Mouse (Mus musculus): ENCODE data around the gene Bicra. TPM values are rescaled to one million over a fixed set of nuclear protein-coding genes. Genes with fewer than 3 reads are reported as not detected.

The Bicra gene
- polyA plus RNA-seq, 1 experiment from 2014 or later = 8.7 TPM

DNA sequence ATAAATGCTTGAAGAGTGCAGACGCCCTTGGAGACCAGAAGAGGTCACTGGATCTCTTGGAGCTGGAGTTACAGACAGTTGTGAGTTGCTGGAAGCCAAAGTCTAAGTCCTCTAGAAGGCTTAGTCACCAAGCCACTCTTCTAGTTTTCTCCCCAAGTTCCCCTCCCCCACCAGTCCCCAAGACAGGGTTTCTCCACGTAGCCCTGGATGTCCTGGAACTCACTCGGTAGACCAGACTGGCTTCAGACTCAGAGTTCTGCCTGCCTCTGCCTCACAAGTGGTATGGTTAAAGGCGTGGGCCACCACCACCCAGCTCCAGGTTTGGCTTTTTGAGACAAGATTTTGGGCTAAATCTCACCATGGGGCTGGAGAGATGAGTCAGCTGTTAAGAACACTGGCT is 7.2 kb upstream of the Bicra start:
- WGBS (ENCODE audit: missing documents) = 60% methylated on average over 4 of the region's 4 CpGs
- Histone ChIP-seq H3K79me2 (ENCODE audit: inconsistent target) (peaks cover 17% of the 10 kb centered on the region), H3K4me3 (ENCODE audit: inconsistent target) (no peak overlapping the region), H3K36me3 (ENCODE audit: inconsistent target) (no peaks in the 10 kb centered on the region), H3K27ac (peak overlapping the region; percentile 28)

DNA sequence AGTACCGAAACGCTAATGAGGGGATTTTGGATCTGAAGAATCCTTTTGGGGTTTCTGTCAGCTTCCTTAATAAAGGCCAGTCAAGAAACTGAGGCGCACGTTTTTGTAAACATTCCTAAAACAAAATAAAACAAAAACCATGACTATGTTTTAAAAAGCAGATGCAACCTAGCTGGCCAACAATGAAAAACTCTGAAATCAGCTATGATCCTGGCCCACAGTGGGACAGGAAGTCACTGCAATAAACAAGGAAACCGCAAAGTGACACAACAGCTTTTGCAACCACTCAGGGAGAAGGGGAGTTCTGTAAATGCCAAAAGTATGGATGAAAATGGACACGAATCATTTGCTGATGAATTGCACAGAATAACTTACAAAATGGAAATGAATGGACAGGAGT is 5.4 kb upstream of the Bicra start:
- 0% methylated on average over 4 of the region's 6 CpGs for WGBS (ENCODE audit: missing documents)
- Histone ChIP-seq H3K4me3 (ENCODE audit: inconsistent target) (peak overlapping the region; percentile 14; the same call in 1 of the 2 replicates), H3K36me3 (ENCODE audit: inconsistent target) (no peaks in the 10 kb centered on the region), H3K79me2 (ENCODE audit: inconsistent target) (peaks cover 35% of the 10 kb centered on the region), H3K27ac (peak overlapping the region; percentile 95)

DNA sequence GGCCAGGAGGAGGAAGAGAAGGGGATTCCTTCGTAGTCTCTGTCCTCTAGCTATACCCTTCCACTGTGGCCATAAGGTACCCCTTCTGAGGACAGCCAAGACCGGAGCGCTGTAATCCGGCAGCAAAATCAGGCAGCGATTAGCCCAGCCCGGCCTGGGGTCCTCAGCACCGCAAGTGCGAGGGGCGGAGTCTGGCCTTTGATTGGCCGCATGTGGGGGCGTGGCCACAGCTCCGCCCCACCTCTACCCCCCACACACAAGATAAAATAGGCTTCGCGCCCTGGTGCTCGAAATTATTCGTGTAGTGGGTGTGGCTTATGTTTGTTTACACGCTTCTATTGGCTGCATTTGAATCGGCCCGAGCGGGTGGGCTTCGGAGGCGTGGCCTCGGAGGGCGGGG is 5.0 kb upstream of the Bicra start:
- Histone ChIP-seq H3K36me3 (ENCODE audit: inconsistent target) (no peaks in the 10 kb centered on the region), H3K4me3 (ENCODE audit: inconsistent target) (peak overlapping the region; percentile 60), H3K27ac (peak overlapping the region; percentile 95), H3K79me2 (ENCODE audit: inconsistent target) (peaks cover 35% of the 10 kb centered on the region)
- 0% methylated on average over 23 of the region's 24 CpGs for WGBS (ENCODE audit: missing documents)

DNA sequence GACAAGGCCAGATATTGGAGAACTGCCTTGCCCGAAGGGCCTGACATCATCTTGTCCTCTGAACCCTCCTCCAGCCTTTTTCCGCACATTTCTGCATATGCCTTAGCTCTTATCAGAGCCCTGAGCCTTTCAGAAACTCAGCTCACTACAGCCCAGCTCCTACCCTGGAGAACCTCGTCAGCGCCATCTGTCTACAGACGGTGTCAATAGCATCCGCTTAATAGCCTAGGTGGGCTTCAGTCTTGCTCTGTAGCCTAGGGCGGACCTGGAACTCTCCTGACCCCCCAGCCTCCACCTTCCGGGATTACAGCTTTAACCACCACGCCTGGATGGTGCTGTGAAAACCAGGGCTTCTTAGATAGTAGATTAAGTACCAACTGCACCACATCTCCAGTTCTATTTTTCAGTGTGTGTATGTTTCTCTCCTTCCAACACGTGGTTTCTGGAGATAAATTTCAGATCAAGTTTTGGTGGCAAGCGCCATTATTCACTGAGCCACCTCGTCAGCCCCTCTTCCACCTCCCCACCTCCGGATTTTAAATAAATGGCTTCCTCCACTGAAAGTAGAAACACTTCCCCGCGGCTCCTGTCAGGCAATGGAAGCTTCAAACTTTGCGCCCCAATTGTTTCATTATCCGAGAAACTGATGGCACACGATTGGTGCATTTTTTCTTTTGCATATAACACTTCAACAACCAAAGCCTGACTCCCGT is 4.3 kb upstream of the Bicra start:
- peaks cover 41% of the 10 kb centered on the region for H3K79me2 ChIP-seq (ENCODE audit: inconsistent target)
- WGBS (ENCODE audit: missing documents) = under 1% methylated on average over 19 of the region's 19 CpGs
- no peaks in the 10 kb centered on the region for H3K36me3 ChIP-seq (ENCODE audit: inconsistent target)
- peak overlapping the region; percentile 60 for H3K4me3 ChIP-seq (ENCODE audit: inconsistent target)
- peak overlapping the region; percentile 95 for H3K27ac ChIP-seq

DNA sequence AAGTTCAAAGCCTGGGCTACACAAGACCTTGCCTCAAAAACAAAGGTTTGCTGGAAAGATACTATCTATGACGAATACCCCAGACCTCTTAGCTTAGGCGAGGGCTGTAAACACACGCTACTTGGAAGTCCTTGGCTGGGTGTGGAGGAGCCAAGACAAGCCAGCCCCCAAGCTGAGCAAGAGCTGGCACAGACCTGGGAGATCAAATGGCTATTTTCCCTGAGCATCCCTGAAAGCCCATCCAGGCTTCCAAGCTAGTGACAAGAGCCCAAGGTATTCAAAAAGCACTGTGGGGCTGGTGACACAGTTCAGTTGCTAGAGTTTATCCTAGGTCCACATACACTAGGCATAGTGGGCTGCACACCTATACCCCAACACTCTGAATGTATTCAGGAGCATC is 2.9 kb upstream of the Bicra start:
- peak overlapping the region; percentile 95 for H3K27ac ChIP-seq
- H3K79me2 ChIP-seq (ENCODE audit: inconsistent target) = peaks cover 53% of the 10 kb centered on the region
- H3K4me3 ChIP-seq (ENCODE audit: inconsistent target) = peak overlapping the region; percentile 100; the same call in 1 of the 2 replicates

DNA sequence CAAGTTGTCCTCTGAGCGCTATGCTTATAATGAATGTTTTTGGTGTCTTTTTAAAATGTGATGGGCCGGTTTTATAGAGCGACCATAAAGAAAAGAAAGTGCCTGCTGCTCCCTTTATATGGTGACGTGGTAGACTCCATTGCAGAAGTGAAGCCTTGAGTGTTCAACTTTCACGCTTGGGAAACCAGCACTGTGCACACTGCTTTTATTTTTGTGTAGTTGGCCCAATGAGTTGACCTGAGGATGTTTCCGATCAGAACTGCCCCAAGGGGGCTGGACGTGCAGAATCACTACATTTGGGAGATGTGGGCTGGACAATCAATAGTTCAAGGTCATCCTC is 1.8 kb upstream of the Bicra start:
- Histone ChIP-seq H3K4me3 (ENCODE audit: inconsistent target) (peak overlapping the region; percentile 100), H3K36me3 (ENCODE audit: inconsistent target) (no peaks in the 10 kb centered on the region), H3K27ac (peak overlapping the region; percentile 95), H3K79me2 (ENCODE audit: inconsistent target) (peaks cover 64% of the 10 kb centered on the region)
- 31% methylated on average over 7 of the region's 7 CpGs for whole genome bisulfite sequencing (ENCODE audit: missing documents)

More for the DNA sequence above, 2.9 kb upstream of the Bicra start:
- no peaks in the 10 kb centered on the region for H3K36me3 ChIP-seq (ENCODE audit: inconsistent target)
- 93% methylated on average over 3 of the region's 3 CpGs for WGBS (ENCODE audit: missing documents)

DNA sequence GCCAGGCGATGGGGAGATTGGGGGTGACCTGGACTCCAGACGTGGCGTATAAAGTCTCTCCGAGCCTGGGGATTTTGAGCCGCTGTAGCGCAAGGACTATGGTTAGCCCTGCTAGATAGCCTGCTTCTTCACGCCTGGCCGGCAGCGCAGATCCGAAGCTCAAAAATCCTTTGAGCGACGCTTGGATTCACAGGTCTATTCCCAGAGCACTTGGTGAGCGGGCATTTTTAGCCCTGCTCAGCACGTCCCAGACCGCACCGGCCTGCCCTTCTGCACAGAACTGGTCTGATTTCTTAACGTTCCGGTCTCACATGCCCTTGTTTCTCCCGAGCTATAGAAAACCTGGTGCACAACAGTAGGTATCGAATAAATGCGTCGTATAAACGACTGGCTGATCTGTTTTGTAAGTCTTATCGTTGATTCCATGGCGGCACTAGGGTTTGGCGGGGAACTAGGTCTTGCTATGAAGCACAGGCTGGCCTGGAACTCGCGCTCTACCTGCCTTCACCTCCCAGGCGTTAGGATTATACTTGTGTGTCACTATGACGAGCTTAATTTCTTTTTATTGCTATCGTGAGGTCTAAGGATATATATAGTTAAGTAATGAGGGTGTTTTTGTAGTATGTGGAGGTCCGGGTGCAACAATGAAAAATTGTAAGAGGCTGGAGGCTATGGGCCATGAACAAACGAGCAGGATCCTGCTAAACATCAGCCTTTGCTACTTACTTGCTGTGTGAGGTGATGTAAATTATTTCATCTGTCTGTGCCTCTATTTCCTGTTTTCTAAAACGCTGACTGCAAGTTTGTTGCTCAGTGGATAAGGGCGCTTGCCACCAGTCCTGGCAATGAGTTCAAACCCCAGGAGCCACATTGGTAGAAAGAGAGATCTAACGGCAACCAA is 1.2 kb upstream of the Bicra start:
- WGBS (ENCODE audit: missing documents) = 2% methylated on average over 36 of the region's 36 CpGs
- Histone ChIP-seq H3K27ac (peak overlapping the region; percentile 95), H3K4me3 (ENCODE audit: inconsistent target) (peak overlapping the region; percentile 100), H3K36me3 (ENCODE audit: inconsistent target) (no peaks in the 10 kb centered on the region), H3K79me2 (ENCODE audit: inconsistent target) (peaks cover 70% of the 10 kb centered on the region)

DNA sequence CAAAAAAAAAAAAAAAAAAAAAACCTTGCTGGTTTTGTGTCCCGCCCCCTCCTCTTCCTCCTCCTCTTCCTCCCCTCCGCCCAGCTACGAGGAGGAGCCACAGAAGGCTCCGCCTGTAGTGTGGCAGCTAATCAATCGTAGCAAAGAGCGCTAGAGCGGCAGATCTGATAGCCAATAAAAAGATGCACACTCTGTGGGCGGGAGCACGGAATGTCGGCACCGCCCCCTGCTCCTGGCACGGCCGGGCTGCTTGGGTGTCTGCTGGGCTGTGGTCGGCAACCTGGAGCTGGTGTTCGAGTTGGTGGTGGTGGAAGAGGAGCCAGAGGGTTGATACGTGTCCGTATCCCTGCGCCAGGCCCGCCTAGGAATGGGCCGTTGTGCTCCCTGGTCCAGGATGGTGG is 443 bp upstream of the Bicra start:
- Histone ChIP-seq H3K79me2 (ENCODE audit: inconsistent target) (peaks cover 78% of the 10 kb centered on the region), H3K36me3 (ENCODE audit: inconsistent target) (no peaks in the 10 kb centered on the region), H3K4me3 (ENCODE audit: inconsistent target) (peak overlapping the region; percentile 100), H3K27ac (peak overlapping the region; percentile 95)
- 4% methylated on average over 17 of the region's 20 CpGs for whole genome bisulfite sequencing (ENCODE audit: missing documents)

DNA sequence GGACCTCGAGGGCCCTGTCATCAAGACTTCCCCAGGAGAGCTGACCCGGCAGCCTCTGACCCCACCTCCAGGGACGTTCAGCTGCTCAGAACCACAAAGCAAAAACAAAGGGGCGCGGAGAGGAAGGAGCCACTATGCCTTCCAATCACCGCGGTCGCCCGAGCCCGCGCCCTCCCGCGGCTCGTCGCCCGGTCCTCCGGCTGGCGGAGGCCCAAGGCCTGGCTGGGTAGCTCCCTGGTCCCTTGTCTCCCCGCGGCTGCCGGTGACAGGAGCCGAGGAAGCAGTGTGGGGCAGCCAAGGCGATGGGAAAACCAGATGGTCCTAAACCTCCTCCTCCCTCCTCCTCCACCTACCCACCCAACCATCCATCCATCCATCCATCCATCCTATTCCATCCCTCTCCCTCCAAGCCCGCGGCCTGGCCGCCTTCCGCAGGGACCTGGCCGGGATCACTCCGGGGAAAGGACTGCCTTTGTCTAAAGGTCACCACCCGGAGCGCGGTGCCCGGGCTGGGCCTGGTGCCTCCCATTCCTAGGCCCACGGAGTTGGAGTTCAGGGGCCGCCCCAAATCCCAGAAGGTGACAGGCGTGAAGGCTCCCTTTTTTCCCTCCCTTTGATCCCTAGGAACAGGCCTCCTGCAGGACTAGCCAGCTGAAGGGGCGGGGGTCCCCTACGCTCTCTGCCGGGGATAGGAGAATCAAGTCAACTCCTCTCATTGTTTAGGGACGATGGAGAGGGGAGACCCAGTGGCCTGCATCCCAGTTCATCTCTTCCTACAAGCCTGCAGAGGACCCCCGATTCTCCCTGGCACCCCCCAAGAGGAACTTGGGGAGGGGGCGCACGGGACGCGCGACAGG is 1.0 kb downstream of the Bicra start:
- Histone ChIP-seq H3K79me2 (ENCODE audit: inconsistent target) (peaks cover 92% of the 10 kb centered on the region), H3K27ac (peak overlapping the region; percentile 85), H3K36me3 (ENCODE audit: inconsistent target) (no peaks in the 10 kb centered on the region), H3K4me3 (ENCODE audit: inconsistent target) (peak overlapping the region; percentile 80)
- 2% methylated on average over 43 of the region's 46 CpGs for WGBS (ENCODE audit: missing documents)

DNA sequence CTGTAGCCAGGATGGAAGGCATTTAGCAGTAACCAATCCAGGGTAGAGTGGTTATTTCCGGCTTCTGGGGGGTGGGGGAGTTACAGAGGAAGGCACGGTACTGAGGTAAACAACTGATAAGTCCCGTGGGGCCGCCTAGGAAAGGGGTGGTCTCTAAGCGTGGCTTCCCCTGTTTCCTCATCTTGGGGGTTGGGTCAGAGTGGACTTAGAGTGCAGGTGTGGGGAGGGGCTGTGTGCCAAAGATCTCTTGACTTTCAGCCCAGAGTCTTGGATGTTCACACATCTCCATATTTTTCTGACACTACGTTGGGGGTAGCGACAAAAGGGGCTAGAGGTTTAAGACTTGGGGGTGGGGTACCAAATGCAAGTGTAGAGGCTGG is 1.6 kb downstream of the Bicra start:
- WGBS (ENCODE audit: missing documents) = 1% methylated on average over 7 of the region's 7 CpGs
- Histone ChIP-seq H3K79me2 (ENCODE audit: inconsistent target) (peaks cover 92% of the 10 kb centered on the region), H3K4me3 (ENCODE audit: inconsistent target) (peak overlapping the region; percentile 80), H3K36me3 (ENCODE audit: inconsistent target) (no peaks in the 10 kb centered on the region), H3K27ac (peak overlapping the region; percentile 85)

DNA sequence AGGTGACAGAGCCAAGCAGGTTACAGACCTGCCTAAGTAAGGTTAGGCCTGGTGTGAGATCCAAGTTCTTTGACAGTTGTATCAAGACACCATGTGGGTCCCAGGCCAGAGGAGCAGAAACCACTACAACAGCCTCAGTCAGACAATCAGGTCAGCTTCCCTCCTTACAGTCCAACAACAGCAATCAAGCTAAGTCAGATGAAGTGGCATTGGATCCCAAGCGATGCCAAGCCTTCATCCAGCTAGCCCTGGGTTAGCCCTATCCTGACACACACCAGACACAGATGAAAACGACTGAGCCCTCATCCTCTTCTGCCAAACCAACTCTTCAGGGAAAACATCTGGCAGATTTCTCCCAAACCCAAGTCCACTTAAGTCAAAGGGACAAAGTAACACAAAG is 2.2 kb downstream of the Bicra start:
- 59% methylated on average over 2 of the region's 2 CpGs for WGBS (ENCODE audit: missing documents)
- Histone ChIP-seq H3K79me2 (ENCODE audit: inconsistent target) (peaks cover 92% of the 10 kb centered on the region), H3K27ac (peak overlapping the region; percentile 85), H3K4me3 (ENCODE audit: inconsistent target) (peak overlapping the region; percentile 80; the same call in 1 of the 2 replicates), H3K36me3 (ENCODE audit: inconsistent target) (no peaks in the 10 kb centered on the region)

DNA sequence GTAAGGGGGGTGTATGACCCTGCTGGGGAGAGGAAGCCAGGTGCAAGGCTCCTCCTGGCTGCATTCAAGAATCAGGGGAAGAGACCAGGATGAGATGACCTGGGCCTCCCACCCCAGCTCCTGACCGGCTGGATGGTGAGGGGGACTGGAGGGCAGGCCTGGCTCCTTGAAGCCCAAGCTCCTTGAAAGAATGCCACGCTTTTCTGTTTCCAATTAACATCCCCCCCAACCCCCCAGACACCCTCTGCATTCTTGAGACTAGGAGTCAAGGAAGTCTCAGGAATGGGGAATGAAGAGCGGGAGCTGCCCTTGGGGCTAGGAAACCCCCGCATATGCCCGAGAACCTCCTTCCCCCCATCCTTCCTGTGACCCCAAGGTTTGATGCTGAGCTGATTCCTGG is 3.2 kb downstream of the Bicra start:
- no peaks in the 10 kb centered on the region for H3K36me3 ChIP-seq (ENCODE audit: inconsistent target)
- H3K27ac ChIP-seq = peak overlapping the region; percentile 85
- no peak overlapping the region for H3K4me3 ChIP-seq (ENCODE audit: inconsistent target)
- H3K79me2 ChIP-seq (ENCODE audit: inconsistent target) = peaks cover 92% of the 10 kb centered on the region
- 65% methylated on average over 5 of the region's 5 CpGs for WGBS (ENCODE audit: missing documents)

DNA sequence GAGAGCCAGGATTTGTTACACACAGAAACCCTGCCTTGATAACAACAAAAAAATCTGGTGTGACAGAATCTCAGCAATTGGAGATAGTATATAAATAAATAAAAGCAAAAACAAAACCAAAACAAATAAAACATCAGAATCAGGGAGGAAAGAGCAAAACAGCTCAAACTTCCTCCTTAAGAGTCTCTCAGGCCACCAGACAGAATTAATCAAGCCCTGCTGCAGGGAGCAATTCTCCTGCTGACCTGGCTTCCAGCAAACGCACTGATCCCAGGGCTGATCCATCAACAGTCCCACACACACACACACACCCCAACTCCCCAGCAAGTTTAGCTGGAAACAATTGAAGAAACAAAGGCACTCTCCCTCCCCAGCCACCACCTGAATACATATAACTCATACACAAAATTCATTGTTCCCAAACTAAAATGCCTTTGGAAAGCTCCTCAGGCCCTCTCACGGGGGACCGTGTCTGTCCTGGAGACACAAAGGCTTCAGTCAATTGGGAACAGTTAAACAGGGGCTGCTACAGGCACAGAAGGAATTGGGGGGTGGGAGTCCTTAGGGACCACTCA is 3.8 kb downstream of the Bicra start:
- no peaks in the 10 kb centered on the region for H3K36me3 ChIP-seq (ENCODE audit: inconsistent target)
- H3K4me3 ChIP-seq (ENCODE audit: inconsistent target) = peak overlapping the region; percentile 38
- WGBS (ENCODE audit: missing documents) = 21% methylated on average over 3 of the region's 3 CpGs
- H3K79me2 ChIP-seq (ENCODE audit: inconsistent target) = peaks cover 92% of the 10 kb centered on the region
- H3K27ac ChIP-seq = peak overlapping the region; percentile 85
